Mouse (Mus musculus) neural tube, embryonic 11.5 days (tissue): ENCODE data around the gene Gm2a. TPM values are rescaled to one million over a fixed set of nuclear protein-coding genes. Genes with fewer than 3 reads are reported as not detected.

Experiments used
- ATAC-seq: fragments of 200-750 bp; cut with Nextera tagmentation; 2 replicates; pipeline ENCODE4 v1.8.0; 2017; ENCODE audit warnings: moderate number of reproducible peaks, mild to moderate bottlenecking, moderate TSS enrichment, moderate library complexity; ENCODE audit not compliant: insufficient read depth, low FRiP score, low TSS enrichment
- DNase-seq: peaks from one replicate; pipeline ENCODE4 v3.0.0-alpha.2; 2015; ENCODE audit warnings: low spot score
- H3K27ac ChIP-seq: fragments of 300-500 bp; sonication (generic); 2 replicates; pipeline ENCODE4 v1.5.1; 2014; ENCODE audit warnings: low read depth, mild to moderate bottlenecking, low read length
- H3K27me3 ChIP-seq: fragments of 300-500 bp; sonication (generic); 2 replicates; pipeline ENCODE4 v1.6.1; 2014; ENCODE audit warnings: mild to moderate bottlenecking, low read length, mixed read lengths; ENCODE audit not compliant: control insufficient read depth, insufficient read depth
- H3K36me3 ChIP-seq: fragments of 300-500 bp; sonication (generic); 2 replicates; pipeline ENCODE4 v1.6.1; 2014; ENCODE audit warnings: mild to moderate bottlenecking, low read length, moderate library complexity, mixed read lengths; ENCODE audit not compliant: control insufficient read depth, insufficient read depth
- H3K4me1 ChIP-seq: fragments of 300-500 bp; sonication (generic); 2 replicates; pipeline ENCODE4 v1.6.1; 2014; ENCODE audit warnings: low read length, mixed read lengths; ENCODE audit not compliant: control insufficient read depth, insufficient read depth
- H3K4me2 ChIP-seq: fragments of 300-500 bp; sonication (generic); 2 replicates; pipeline ENCODE4 v1.6.1; 2014; ENCODE audit warnings: low read depth, mild to moderate bottlenecking, moderate library complexity
- H3K4me3 ChIP-seq: fragments of 300-500 bp; sonication (generic); 2 replicates; pipeline ENCODE4 v1.5.1; 2014; ENCODE audit warnings: low read depth, low read length
- H3K9ac ChIP-seq: fragments of 300-500 bp; sonication (generic); 2 replicates; pipeline ENCODE4 v1.6.1; 2014; ENCODE audit warnings: mild to moderate bottlenecking, low read length
- H3K9me3 ChIP-seq: fragments of 300-500 bp; sonication (generic); 2 replicates; pipeline ENCODE4 v1.6.1; 2016; ENCODE audit warnings: low read length; ENCODE audit not compliant: control insufficient read depth
- WGBS: fragments of 180-500 bp; shearing (Covaris S2); extraction: QIAGEN DNeasy Blood & Tissue Kit; methylation state at CpG from one replicate; pipeline ENCODE4 v1.1.7; 2014; 5-methylcytosine and 5-hydroxymethylcytosine counted together
- polyA plus RNA-seq: library from polyadenylated mRNA; unstranded; fragments of >200 nt; fragmentation: Nextera tagmentation; extraction: Ambion mirVana; gene quantifications from 2 replicates; pipeline ENCODE4 v1.2.1, GENCODE M21; 2014

Gene Gm2a
- polyA plus RNA-seq, 1 experiment from 2014 or later, result 13.6 TPM

- Histone ChIP-seq H3K4me3 (no peak overlapping the region), H3K27ac (no peak overlapping the region), H3K27me3 (no peaks in the 10 kb centered on the region), H3K36me3 (no peaks in the 10 kb centered on the region), H3K9me3 (no peaks in the 10 kb centered on the region), H3K4me2 (no peak overlapping the region), H3K9ac (no peak overlapping the region), H3K4me1 (0 out of 2 replicates have a peak, but pooled peaks cover 4% of the 10 kb centered on the region)
- ATAC-seq, result no peak
- DNase-seq, result no peak
- WGBS, result 50% methylated on average over 4 of the region's 4 CpGs
Measured at GRCm38 (mm10) chr11:55099868-55100267, 2.0 kb downstream of the Gm2a start.

GRCm38 (mm10) chr11:55102015-55102414 lies 4.1 kb downstream of the Gm2a start:
- no peak overlapping the region for H3K4me2 ChIP-seq
- H3K4me3 ChIP-seq, result no peak overlapping the region

GRCm38 (mm10) chr11:55103229-55103628 lies 5.3 kb downstream of the Gm2a start:
- Histone ChIP-seq H3K4me3 (no peak overlapping the region), H3K9ac (no peak overlapping the region), H3K27me3 (no peaks in the 10 kb centered on the region), H3K9me3 (no peaks in the 10 kb centered on the region), H3K27ac (no peak overlapping the region), H3K4me2 (no peak overlapping the region), H3K4me1 (0 out of 2 replicates have a peak, but pooled peaks cover 3% of the 10 kb centered on the region), H3K36me3 (no peaks in the 10 kb centered on the region)
- no peak for DNase-seq
- WGBS, result 81% methylated on average over 3 of the region's 3 CpGs
- no peak for ATAC-seq

More at GRCm38 (mm10) chr11:55102015-55102414, 4.1 kb downstream of the Gm2a start:
- Histone ChIP-seq H3K9me3 (no peaks in the 10 kb centered on the region), H3K36me3 (no peaks in the 10 kb centered on the region), H3K9ac (no peak overlapping the region), H3K4me1 (0 out of 2 replicates have a peak, but pooled peaks cover 4% of the 10 kb centered on the region), H3K27me3 (no peaks in the 10 kb centered on the region), H3K27ac (no peak overlapping the region)
- 87% methylated on average over 3 of the region's 3 CpGs for WGBS
- DNase-seq (no peak), ATAC-seq (no peak)

GRCm38 (mm10) chr11:55105389-55105788 lies 7.5 kb downstream of the Gm2a start:
- Histone ChIP-seq H3K4me3 (no peak overlapping the region), H3K9ac (no peak overlapping the region), H3K4me2 (no peak overlapping the region), H3K36me3 (no peaks in the 10 kb centered on the region), H3K27me3 (no peaks in the 10 kb centered on the region), H3K4me1 (no peaks in the 10 kb centered on the region), H3K9me3 (no peaks in the 10 kb centered on the region), H3K27ac (no peak overlapping the region)
- DNase-seq (no peak), ATAC-seq (no peak)
- 81% methylated on average over 4 of the region's 4 CpGs for WGBS

GRCm38 (mm10) chr11:55106636-55107035 lies 8.7 kb downstream of the Gm2a start:
- no peaks in the 10 kb centered on the region for H3K27me3 ChIP-seq
- H3K4me3 ChIP-seq, result no peak overlapping the region
- ATAC-seq (no peak), DNase-seq (no peak)
- no peak overlapping the region for H3K27ac ChIP-seq
- no peaks in the 10 kb centered on the region for H3K9me3 ChIP-seq
- H3K9ac ChIP-seq, result no peak overlapping the region
- H3K4me2 ChIP-seq, result no peak overlapping the region
- H3K36me3 ChIP-seq, result no peaks in the 10 kb centered on the region
- H3K4me1 ChIP-seq, result no peaks in the 10 kb centered on the region
- 86% methylated on average over 1 of the region's 1 CpGs for WGBS

GRCm38 (mm10) chr11:55109521-55110300 lies 11.8 kb downstream of the Gm2a start:
- Histone ChIP-seq H3K4me2 (no peak overlapping the region), H3K4me1 (no peaks in the 10 kb centered on the region), H3K27me3 (no peaks in the 10 kb centered on the region), H3K9me3 (no peaks in the 10 kb centered on the region), H3K9ac (no peak overlapping the region), H3K27ac (no peak overlapping the region), H3K4me3 (no peak overlapping the region), H3K36me3 (no peaks in the 10 kb centered on the region)
- no peak for DNase-seq
- 94% methylated on average over 7 of the region's 7 CpGs for WGBS
- no peak for ATAC-seq

- H3K27ac ChIP-seq, result no peak overlapping the region
- no peak overlapping the region for H3K9ac ChIP-seq
- H3K4me1 ChIP-seq, result no peaks in the 10 kb centered on the region
- no peaks in the 10 kb centered on the region for H3K27me3 ChIP-seq
- no peak overlapping the region for H3K4me2 ChIP-seq
- no peaks in the 10 kb centered on the region for H3K9me3 ChIP-seq
- DNase-seq, result no peak
- WGBS, result 80% methylated on average over 7 of the region's 7 CpGs
- H3K4me3 ChIP-seq, result no peak overlapping the region
- ATAC-seq, result no peak
- no peaks in the 10 kb centered on the region for H3K36me3 ChIP-seq
Measured at GRCm38 (mm10) chr11:55110566-55111169, 12.8 kb downstream of the Gm2a start.

GRCm38 (mm10) chr11:55113209-55113860 lies 15.4 kb downstream of the Gm2a start:
- Histone ChIP-seq H3K36me3 (no peaks in the 10 kb centered on the region), H3K9me3 (no peaks in the 10 kb centered on the region), H3K27ac (no peak overlapping the region), H3K4me3 (no peak overlapping the region), H3K4me2 (no peak overlapping the region), H3K4me1 (no peaks in the 10 kb centered on the region), H3K27me3 (no peaks in the 10 kb centered on the region), H3K9ac (no peak overlapping the region)
- ATAC-seq (no peak), DNase-seq (no peak)
- WGBS, result 68% methylated on average over 7 of the region's 7 CpGs
